Mouse (Mus musculus) stomach, postnatal 0 days (tissue): ENCODE measurements at regions not wholly inside any gene's neighbourhood (a gene's known extent, or its start where the extent isn't known, plus 50 kb on each side); places are given as distances from the start of the nearest gene placed in this dataset.

ENCODE experiments used
- ATAC-seq: fragments of 200-750 bp; cut with Nextera tagmentation; 2 replicates; pipeline ENCODE4 v1.8.0; 2017; ENCODE audit not compliant: low FRiP score, low TSS enrichment
- DNase-seq: peaks from one replicate; pipeline ENCODE4 v3.0.0-alpha.2; 2016; ENCODE audit warnings: low spot score
- H3K27ac ChIP-seq: fragments of 300-500 bp; sonication (generic); replicated peaks from 2 replicates; pipeline ENCODE4 v1.5.1; 2014; ENCODE audit warnings: mild to moderate bottlenecking, control low read depth
- H3K27me3 ChIP-seq: fragments of 300-500 bp; sonication (generic); 2 replicates; pipeline ENCODE4 v1.6.1; 2014; ENCODE audit warnings: low read length; ENCODE audit not compliant: control insufficient read depth, insufficient read depth
- H3K36me3 ChIP-seq: fragments of 300-500 bp; sonication (generic); 2 replicates; pipeline ENCODE4 v1.6.1; 2014; ENCODE audit warnings: low read length, mixed read lengths; ENCODE audit not compliant: control insufficient read depth, insufficient read depth
- H3K4me1 ChIP-seq: fragments of 300-500 bp; sonication (generic); replicated peaks from 2 replicates; pipeline ENCODE4 v1.6.1; 2014; ENCODE audit warnings: antibody characterized with exemption; ENCODE audit not compliant: control insufficient read depth, insufficient read depth
- H3K4me2 ChIP-seq: fragments of 300-500 bp; sonication (generic); replicated peaks from 2 replicates; pipeline ENCODE4 v1.6.1; 2014; ENCODE audit warnings: low read depth, mild to moderate bottlenecking, control low read depth, moderate library complexity
- H3K4me3 ChIP-seq: fragments of 300-500 bp; sonication (generic); 2 replicates; pipeline ENCODE4 v1.5.1; 2014; ENCODE audit warnings: low read depth, low read length, control low read depth
- H3K9ac ChIP-seq: fragments of 300-500 bp; sonication (generic); 2 replicates; pipeline ENCODE4 v1.6.1; 2014; ENCODE audit warnings: mild to moderate bottlenecking, low read length, control low read depth, mixed read lengths
- H3K9me3 ChIP-seq: fragments of 300-500 bp; sonication (generic); 2 replicates; pipeline ENCODE4 v1.6.1; 2016; ENCODE audit warnings: low read length; ENCODE audit not compliant: control insufficient read depth
- CTCF ChIP-seq: IDR thresholded peaks from 2 replicates; pipeline ENCODE4 v1.5.1; 2016; ENCODE audit warnings: antibody characterized with exemption, low read depth, mild to moderate bottlenecking, moderate library complexity
- EP300 ChIP-seq: optimal IDR thresholded peaks from 2 replicates; pipeline ENCODE3; 2016; ENCODE audit warnings: antibody characterized with exemption
- WGBS: fragments of 180-500 bp; shearing (Covaris S2); extraction: QIAGEN DNeasy Blood & Tissue Kit; methylation state at CpG from one replicate; pipeline ENCODE4 v1.1.7; 2014; 5-methylcytosine and 5-hydroxymethylcytosine counted together

DNA sequence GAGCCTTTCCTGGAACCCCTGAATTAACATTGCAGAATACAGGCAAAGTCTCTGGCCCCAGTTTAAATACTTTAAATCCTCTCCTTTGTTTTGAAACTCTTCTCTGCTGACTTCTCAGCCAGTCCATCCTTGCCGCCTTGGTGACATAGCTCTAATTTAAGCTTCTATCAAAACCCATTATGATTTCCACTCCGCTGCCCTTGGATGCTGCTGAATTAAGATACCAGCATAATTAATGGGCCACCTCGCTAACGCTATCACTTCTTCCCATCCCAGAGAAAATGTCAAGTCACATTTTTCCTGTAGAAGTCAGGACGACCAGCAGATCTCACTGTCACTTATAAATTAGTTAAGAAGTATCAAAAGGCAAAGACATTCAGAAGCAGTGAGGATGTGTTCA is 556.1 kb upstream of the Jmjd1c start:
- H3K27me3 ChIP-seq: no peaks in the 10 kb centered on the region

DNA sequence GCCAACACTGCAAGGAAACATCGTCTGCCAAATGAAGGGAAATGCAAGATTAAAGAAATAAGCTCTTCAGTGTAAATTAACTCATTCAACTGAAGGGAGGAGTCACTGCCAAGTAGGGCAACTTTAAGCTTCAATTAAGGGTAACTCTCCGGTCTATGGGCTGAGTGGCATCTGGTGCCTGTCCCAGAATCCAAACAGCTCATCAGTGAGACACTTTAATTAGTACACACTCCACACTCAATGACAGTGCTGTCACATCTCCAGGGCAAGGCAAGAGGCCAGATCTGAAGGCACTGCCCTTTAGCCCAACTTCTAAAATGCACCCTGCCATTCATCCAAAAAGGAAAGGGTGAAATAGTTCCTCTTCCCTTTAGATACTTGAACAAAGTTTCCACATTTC is 549.3 kb upstream of the Jmjd1c start:
- TF ChIP-seq CTCF (no peak), EP300 (no peak)
- ATAC-seq: no peak
- WGBS: 71% methylated on average over 2 of the region's 2 CpGs

More for the DNA sequence above, 556.1 kb upstream of the Jmjd1c start:
- TF ChIP-seq EP300: no peak
- TF ChIP-seq CTCF: no peak
- no peaks in the 10 kb centered on the region for H3K36me3 ChIP-seq
- no peak overlapping the region for H3K4me2 ChIP-seq
- H3K9ac ChIP-seq: no peak overlapping the region
- H3K4me3 ChIP-seq: no peak overlapping the region
- no peak for DNase-seq
- no peak overlapping the region for H3K27ac ChIP-seq
- no peaks in the 10 kb centered on the region for H3K4me1 ChIP-seq
- 87% methylated on average over 5 of the region's 5 CpGs for WGBS
- no peak for ATAC-seq
- H3K9me3 ChIP-seq: no peaks in the 10 kb centered on the region

DNA sequence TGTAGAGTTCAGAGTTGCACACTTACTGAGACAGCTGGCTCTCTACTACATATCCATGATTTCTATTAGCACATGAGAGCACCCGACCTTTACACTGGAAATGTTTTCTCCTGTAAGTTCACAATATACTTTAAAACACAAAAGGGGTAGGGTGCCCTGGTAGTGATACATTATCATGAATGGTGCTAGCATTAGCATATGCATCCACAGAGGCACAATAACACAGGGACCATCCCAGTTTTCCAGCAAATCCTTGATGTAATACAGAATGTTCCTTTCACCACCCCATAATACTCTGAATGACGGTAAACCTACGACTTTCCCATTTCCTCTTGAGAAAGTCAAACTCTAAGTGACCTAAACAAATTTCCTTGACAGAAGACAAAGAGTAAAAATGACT is 548.3 kb upstream of the Jmjd1c start:
- ATAC-seq (no peak), DNase-seq (no peak)
- H3K4me3 ChIP-seq: no peak overlapping the region
- no peaks in the 10 kb centered on the region for H3K4me1 ChIP-seq
- no peak overlapping the region for H3K27ac ChIP-seq
- no peaks in the 10 kb centered on the region for H3K27me3 ChIP-seq
- H3K9ac ChIP-seq: no peak overlapping the region
- H3K9me3 ChIP-seq: no peaks in the 10 kb centered on the region
- 50% methylated on average over 3 of the region's 3 CpGs for WGBS
- TF ChIP-seq CTCF (no peak), EP300 (no peak)
- no peaks in the 10 kb centered on the region for H3K36me3 ChIP-seq
- H3K4me2 ChIP-seq: no peak overlapping the region

More for the DNA sequence above, 549.3 kb upstream of the Jmjd1c start:
- Histone ChIP-seq H3K27ac (no peak overlapping the region), H3K4me1 (no peaks in the 10 kb centered on the region), H3K27me3 (no peaks in the 10 kb centered on the region), H3K4me2 (no peak overlapping the region), H3K9ac (no peak overlapping the region), H3K9me3 (no peaks in the 10 kb centered on the region), H3K4me3 (no peak overlapping the region), H3K36me3 (no peaks in the 10 kb centered on the region)
- DNase-seq: no peak

DNA sequence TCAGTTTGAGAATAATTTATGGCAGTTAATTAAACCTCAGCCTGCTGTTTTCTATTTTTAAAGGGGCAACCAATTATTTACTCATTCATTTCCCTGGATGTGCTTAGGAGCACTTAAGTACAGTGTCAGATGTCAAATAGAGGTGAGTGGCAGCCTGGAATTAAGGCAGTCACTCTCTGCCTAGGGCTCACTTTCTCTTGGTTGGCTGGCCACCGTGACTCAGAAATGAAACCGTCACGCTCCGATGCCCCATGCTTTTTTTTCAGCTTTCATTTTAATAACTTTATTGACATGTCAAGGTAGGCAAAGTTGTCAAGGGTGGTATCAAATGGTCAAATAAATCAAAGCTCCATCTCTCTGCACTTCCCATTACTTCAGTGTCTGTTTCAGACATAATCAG is 547.9 kb upstream of the Jmjd1c start:
- no peaks in the 10 kb centered on the region for H3K9me3 ChIP-seq
- H3K36me3 ChIP-seq: no peaks in the 10 kb centered on the region
- no peak for TF ChIP-seq CTCF
- TF ChIP-seq EP300: no peak
- no peak overlapping the region for H3K4me3 ChIP-seq
- H3K4me2 ChIP-seq: no peak overlapping the region
- no peak for ATAC-seq
- no peaks in the 10 kb centered on the region for H3K4me1 ChIP-seq
- no peak overlapping the region for H3K27ac ChIP-seq
- 82% methylated on average over 4 of the region's 4 CpGs for WGBS
- H3K9ac ChIP-seq: no peak overlapping the region
- no peak for DNase-seq
- H3K27me3 ChIP-seq: no peaks in the 10 kb centered on the region

DNA sequence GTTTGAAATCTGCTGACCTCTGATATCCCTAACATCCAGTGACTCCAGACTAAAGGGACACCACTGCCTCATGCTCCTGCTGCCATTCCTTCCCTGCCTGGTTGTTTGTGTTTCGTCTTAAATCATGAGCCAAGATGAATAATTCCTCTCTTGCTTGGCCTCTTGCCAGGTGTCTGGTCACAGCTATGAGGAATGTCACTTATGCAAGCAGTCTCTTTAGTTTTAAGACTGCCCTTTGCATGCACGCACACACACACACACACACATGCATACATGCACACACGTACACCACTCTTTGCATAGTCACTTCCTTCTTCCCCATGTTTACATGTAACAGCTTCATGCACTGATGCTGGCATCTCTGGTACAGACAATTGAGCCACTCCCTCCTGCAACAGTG is 543.0 kb upstream of the Jmjd1c start:
- 37% methylated on average over 3 of the region's 3 CpGs for WGBS
- no peak overlapping the region for H3K4me3 ChIP-seq
- ATAC-seq (no peak), DNase-seq (no peak)
- TF ChIP-seq CTCF (no peak), EP300 (no peak)
- no peaks in the 10 kb centered on the region for H3K4me1 ChIP-seq
- no peak overlapping the region for H3K4me2 ChIP-seq
- H3K27me3 ChIP-seq: no peaks in the 10 kb centered on the region
- no peaks in the 10 kb centered on the region for H3K36me3 ChIP-seq
- H3K27ac ChIP-seq: no peak overlapping the region
- no peak overlapping the region for H3K9ac ChIP-seq
- no peaks in the 10 kb centered on the region for H3K9me3 ChIP-seq

DNA sequence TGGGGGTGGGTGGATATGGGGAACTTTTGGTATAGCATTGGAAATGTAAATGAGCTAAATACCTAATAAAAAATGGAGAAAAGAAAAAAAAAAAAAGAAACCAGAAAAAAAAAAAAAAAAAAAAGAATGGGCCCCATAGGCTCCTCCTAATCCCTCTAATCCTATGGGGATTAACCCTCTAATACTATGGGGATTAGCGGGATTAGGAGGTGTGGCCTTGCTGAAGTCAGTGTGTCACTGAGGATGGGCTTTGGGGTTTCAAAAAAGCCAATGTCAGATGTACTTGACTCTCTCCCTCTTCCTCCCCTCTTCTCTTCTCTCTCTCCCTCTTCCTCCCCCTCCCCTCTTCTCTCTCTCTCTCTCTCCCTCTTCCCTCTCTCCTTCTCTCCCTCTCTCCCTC is 541.7 kb upstream of the Jmjd1c start:
- Histone ChIP-seq H3K36me3 (no peaks in the 10 kb centered on the region), H3K4me3 (no peak overlapping the region), H3K9ac (no peak overlapping the region), H3K27ac (no peak overlapping the region), H3K27me3 (no peaks in the 10 kb centered on the region), H3K4me2 (no peak overlapping the region), H3K4me1 (no peaks in the 10 kb centered on the region), H3K9me3 (no peaks in the 10 kb centered on the region)
- WGBS: 64% methylated on average over 1 of the region's 1 CpGs
- DNase-seq (no peak), ATAC-seq (no peak)
- TF ChIP-seq EP300 (no peak), CTCF (no peak)
